Mouse (Mus musculus) embryo, embryonic 11.5 days (tissue): Measurements from ENCODE around the gene Zyg11b.

Source experiments
- DNase-seq: peaks from one replicate; pipeline ENCODE4 v3.0.0-alpha.2; 2012; ENCODE audit warnings: low read depth, low spot score

The Zyg11b gene

DNA sequence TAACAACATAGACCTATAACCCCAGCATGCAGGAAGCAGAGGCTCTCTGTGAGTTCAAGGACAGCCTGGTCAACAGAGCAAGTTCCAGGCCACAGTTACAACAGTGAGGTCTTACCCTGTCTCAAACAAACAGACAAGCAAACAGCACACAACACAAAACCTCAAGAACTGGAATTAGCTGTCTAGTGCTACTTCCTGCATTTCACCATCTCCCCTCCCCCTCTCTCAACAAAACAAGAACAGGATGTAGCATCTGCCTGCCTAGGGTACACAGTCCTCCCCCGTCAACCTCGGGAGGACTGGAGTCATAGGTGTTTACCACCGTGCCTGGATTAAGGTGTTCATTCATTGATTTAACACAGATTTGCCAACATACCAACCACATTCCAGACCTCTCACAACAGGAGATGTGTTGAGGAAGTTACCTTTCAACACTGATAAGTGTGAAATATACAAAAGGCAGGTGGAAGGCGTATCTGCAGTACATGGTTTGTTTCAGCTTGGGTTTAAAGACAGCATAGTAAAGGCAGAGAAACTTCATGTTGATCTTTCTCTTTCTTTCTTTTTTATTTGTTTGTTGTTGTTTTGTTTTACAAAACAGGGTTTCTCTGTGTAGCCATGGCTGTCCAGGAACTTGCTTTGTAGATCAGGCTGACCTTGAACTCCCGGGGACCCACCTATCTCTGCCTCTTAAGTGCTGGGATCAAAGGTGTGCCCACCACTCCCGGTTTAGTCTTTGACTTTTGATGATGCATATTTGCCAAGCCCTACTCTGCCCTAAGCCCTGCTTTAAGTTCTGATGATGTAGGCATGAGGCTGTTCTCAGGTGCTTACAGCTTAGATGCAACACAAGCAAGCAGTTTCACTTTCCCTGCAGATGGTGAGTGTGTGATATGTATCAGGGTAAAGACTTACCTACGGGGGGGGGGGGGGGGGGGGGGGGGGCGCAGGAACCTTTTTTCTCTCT lies 18.0 kb upstream of the Zyg11b start:
- DNase-seq, result no peak

DNA sequence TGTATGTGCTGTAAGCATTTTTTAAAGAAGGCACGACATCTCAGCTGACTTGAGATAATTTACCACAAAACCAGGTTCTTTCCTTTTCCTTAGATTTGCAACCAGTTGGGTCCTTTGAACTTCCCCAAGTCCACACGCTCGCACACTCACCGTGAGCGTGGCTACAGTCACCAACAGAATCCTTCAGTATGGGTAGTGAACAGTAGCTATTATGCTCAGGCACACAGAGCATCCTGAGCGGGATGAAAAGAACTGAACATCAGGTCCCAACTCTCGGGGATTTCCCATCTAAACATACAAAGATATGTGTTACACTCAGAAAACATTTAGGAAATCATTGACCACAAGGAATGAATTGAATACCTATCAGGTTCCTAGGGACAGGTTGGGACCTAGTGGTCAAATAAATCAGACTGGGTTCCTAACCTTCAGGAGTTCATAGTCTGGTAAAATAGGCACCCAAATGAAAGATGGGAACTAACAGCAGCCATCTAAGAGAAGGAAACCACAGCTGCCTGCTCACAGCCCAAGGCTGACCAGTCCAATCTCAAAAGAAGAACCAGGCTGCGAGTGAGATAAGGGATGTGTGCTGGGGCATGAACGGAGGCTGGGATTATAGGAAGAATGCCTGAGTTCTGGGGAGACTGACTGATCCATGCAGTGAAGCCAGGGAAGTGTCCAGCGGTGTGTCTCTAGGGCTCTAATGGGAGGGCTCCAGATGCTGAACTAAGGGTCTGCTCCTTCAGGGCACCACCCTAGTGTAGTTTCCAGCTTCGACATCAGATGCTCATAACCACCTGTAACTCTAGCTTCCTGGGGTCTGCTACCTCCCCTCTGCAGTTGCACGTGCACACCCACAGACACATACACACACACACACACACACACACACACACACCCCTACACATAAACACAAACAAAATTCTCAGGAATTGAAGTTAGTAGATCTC lies 17.0 kb upstream of the Zyg11b start:
- no peak for DNase-seq

DNA sequence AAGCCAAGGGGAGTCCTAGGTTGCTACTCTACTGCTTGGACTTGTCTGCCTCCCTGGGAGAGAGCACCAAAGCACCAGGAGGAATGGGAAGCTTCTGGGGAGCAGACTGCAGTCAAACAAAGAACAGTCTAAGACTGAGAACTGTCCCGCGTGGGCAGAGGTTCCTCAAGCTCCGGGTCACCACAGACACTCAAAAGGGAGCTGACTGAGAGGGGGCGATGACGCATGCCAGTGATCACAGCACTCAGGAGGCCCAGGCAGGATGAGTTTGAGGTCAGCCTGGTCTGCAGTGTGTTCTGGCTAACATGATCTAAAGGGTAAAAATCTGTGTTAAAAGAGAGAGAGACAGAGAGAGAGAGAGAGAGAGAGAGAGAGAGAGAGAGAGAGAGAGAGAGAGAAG lies 13.1 kb upstream of the Zyg11b start:
- DNase-seq, result no peak

DNA sequence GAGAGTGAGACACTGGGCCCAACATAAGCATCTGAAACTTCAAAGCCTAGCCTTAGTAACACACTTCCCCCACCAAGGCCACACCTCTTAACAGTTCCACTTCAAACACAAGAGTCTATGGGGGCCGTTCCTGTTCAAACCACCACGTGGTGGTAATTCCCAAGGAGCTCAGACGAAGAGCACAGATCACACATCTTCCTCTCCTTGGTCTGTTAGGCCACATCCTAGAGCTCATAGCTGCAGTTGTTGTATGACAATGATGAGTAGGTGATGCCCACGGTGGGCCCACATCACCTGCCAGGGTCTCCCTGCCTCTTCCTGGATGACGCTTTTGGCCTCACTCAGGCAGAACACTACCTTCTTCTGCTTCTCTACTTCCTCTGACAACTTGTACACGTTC lies 9.8 kb upstream of the Zyg11b start:
- DNase-seq, result no peak

DNA sequence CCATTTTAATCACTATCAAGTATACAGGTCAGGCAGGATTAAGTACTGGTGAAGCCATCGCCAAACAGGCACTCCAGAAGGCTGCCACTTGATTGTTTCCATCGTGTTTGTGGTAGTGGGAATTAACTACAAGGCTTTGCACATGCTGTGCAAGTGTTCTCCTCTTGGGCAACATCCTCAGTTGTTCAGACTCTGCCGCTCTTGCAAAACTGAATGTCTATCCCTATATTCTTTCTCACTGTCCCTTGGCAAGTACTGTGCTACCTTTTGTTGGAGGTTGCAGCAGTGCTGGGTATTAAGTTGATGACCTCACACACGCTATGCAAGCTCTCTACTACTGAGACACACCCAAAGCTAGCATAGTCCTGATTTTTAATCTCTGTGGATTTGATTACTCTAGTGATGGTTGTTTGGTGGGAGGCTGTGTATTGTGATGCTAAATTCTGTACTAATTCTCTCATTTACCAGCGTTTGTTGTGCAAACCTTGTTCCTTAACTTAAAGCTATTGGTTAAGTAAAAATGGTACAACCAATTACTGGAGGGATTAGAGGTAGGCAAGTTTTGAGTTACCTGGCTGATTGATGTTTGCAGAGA lies 1.5 kb upstream of the Zyg11b start:
- no peak for DNase-seq

GRCm38 (mm10) chr4:108300266-108300665 lies 630 bp downstream of the Zyg11b start:
- no peak for DNase-seq

DNA sequence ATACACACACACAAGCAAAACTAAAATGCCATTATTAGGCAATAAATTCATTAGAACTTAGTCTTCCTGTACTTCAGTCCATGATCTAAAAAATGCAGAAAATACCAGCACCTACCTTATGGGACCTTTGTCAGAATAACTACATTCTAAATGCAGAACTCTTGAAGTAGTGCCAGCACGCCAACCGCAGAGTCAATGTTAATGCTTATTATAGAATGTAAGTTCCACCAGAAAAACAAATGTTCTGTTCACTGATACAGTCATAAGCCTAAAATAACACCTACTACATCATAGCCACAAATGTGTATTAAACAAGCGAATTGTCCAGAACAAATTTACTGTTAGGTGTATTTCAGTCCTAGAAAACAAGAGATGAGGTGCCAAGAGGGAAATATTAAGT lies 23.9 kb downstream of the Zyg11b start:
- no peak for DNase-seq

- no peak for DNase-seq
Measured at GRCm38 (mm10) chr4:108272286-108272685, 28.6 kb downstream of the Zyg11b start.

GRCm38 (mm10) chr4:108265774-108266173 lies 35.1 kb downstream of the Zyg11b start:
- no peak for DNase-seq

DNA sequence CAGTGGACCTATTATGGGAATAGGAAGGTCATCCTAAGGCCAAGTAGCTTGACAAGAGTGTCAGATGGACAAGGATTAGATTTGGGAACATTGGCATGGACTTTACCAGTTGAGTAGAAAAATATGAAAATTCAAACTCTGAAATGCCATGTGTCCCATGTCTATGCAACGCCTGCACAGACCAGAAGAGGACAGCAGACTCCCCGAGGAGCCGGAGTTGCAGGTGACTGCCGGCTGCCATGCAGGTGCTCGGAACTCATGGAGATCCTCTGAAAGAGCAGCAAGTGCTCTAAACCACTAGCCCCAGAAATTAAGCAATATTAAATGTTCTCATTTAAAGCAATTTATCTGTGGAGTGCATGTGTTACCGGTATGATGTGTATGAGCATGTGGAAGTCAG lies 47.6 kb downstream of the Zyg11b start:
- DNase-seq, result no peak

DNA sequence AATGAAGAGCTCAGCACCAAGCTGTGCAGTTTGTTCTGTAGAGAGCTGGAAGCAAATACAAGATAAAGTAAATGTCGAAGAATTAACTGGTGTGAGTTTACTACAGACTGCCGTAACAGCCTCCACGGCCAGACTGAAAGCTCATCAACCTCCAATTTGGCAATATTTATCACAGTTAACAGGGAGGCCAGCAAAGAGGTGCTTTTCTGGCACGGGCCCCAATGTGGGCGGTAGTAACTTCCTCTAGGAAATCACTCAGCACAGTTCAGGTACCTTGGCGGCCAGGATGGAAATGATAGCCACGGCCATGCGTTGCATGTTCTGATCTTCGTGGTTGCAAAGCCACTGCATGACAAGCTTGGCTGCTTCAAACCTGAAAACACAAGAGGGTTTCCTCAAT lies 50.4 kb downstream of the Zyg11b start:
- DNase-seq, result no peak

DNA sequence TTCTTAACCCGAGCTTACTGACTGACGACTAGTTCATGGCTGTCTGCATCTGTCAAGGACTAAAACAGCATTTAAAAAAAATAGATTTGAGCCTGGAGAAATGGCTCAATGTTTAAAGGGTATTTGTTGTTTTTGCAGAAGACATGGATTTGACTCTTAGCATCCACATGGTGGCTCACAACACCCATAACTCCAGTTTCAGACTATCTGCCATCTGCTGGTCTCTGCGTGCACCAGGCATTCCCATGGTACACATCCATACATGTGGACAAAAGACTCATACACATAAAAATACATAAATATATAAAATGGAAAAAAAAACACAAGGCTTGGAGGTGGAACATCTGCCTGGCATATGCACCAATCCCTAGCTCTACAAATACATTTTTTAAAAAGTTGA lies 51.6 kb downstream of the Zyg11b start:
- DNase-seq, result no peak

- no peak for DNase-seq
Measured at GRCm38 (mm10) chr4:108233654-108234053, 67.2 kb downstream of the Zyg11b start.

DNA sequence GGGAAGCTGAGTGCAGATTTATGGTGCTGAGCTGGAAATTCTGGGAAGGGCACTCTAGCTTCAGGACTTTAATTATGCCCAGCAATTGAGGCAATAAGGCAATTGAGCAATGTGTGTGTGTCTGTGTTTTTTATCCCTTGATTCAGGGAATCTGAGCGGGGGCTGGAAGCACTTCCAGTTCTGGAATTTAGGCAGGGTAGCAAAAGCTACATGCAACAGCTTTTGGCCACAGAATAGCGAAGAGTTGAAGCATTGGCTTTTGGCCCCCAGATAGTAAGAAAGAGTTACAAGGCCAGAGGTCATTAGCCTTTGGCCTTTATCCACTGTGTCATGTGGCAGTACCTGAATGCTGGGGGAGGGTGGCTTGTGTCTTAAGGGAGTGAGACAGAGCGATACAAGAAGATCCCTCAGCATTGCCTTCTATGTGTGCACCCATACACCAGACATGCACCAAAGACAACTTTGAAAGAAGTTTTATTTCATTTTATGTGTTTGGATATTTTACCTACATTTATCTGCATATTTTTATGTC lies 75.5 kb downstream of the Zyg11b start:
- no peak for DNase-seq

- no peak for DNase-seq
Measured at GRCm38 (mm10) chr4:108222507-108222906, 78.4 kb downstream of the Zyg11b start.

GRCm38 (mm10) chr4:108219019-108219418 lies 81.9 kb downstream of the Zyg11b start:
- peak; percentile 13 for DNase-seq

- DNase-seq, result no peak
Measured at GRCm38 (mm10) chr4:108217332-108218179, 83.3 kb downstream of the Zyg11b start, which contains the start of gene Zyg11a. Gene Zyg11a, minus strand, starts transcription at chr4:108218048.

DNA sequence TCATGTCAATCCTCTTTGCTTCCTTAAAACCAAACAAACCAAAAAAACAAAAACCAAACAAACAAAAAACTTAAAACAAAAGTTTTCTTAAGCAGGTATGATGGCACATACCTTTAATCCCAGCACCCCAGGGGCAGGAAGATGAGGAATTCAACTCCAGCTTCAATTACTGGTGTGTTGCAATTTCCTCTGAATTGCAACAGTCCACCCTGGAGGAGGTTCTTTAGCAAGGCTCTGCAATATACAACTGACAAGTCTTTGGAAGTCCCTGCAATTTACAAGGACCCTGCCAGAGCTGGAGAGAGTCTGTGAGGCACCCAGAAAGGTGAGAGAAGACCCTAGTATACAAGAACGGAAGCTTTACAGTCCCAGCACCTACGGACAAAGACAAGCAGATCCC lies 87.9 kb downstream of the Zyg11b start:
- DNase-seq, result no peak

- DNase-seq, result no peak
Measured at GRCm38 (mm10) chr4:108204629-108205028, 96.3 kb downstream of the Zyg11b start.

- no peak for DNase-seq
Measured at GRCm38 (mm10) chr4:108199236-108199635, 101.7 kb downstream of the Zyg11b start.
